In genomic region chr19:56686218-56686617, GRCm38 (mm10) we compare ENCODE assay signal across 29 mouse cellular contexts. TPM values are rescaled to one million over a fixed set of nuclear protein-coding genes. Genes with fewer than 3 reads are reported as not detected.
DNase-seq lines count a peak whose midpoint lies in the region; ATAC-seq and TF ChIP-seq lines count a peak whose summit lies in the region.
"Had no signal": no experiment of that assay in that cellular context is flagged by ENCODE, and none has a peak within 500 bp of the region (broad histone marks: within the 10 kb centered on the region; RNA-seq: fewer than 3 reads in every experiment).

No protein-coding gene starts in this region.

- H3K27ac ChIP-seq in forebrain, embryonic 14.5 days (ENCODE audit: low read depth, low read length), result no peak overlapping the region
- no peak overlapping the region for H3K27ac ChIP-seq in forebrain, embryonic 10.5 days
- H3K27ac ChIP-seq in midbrain, embryonic 11.5 days (ENCODE audit: low read depth, low read length), result no peak overlapping the region
- no peak overlapping the region for H3K27ac ChIP-seq in midbrain, embryonic 14.5 days (replicated peaks; ENCODE audit: low read depth, low read length)
- H3K27ac ChIP-seq in hindbrain, embryonic 16.5 days (ENCODE audit: low read depth, low read length), result no peak overlapping the region
- H3K27ac ChIP-seq: embryonic facial prominence, embryonic 13.5 days; heart, embryonic 13.5 days; hindbrain, embryonic 14.5 days; kidney, postnatal 0 days; limb, embryonic 15.5 days; liver, embryonic 13.5 days; macrophage; neural tube, embryonic 12.5 days had no signal

- TF ChIP-seq CTCF in brain, embryonic 14.5 days (IDR thresholded peaks at IDR 0.05; ENCODE audit: borderline replicate concordance, extremely low read depth, insufficient read depth, insufficient read length), result no peak

- H3K36me3 ChIP-seq in forebrain, embryonic 14.5 days (ENCODE audit: control insufficient read depth, insufficient read depth, low read length), result no peaks in the 10 kb centered on the region
- no peaks in the 10 kb centered on the region for H3K36me3 ChIP-seq in forebrain, embryonic 10.5 days (replicated peaks)
- no peaks in the 10 kb centered on the region for H3K36me3 ChIP-seq in midbrain, embryonic 11.5 days (ENCODE audit: control insufficient read depth, insufficient read depth, low read length)
- no peaks in the 10 kb centered on the region for H3K36me3 ChIP-seq in midbrain, embryonic 14.5 days (ENCODE audit: control insufficient read depth, insufficient read depth, low read length)
- H3K36me3 ChIP-seq in hindbrain, embryonic 16.5 days (ENCODE audit: control insufficient read depth, insufficient read depth, low read length), result no peaks in the 10 kb centered on the region
- H3K36me3 ChIP-seq: embryonic facial prominence, embryonic 13.5 days; heart, embryonic 13.5 days; limb, embryonic 10.5 days; limb, embryonic 15.5 days; liver, embryonic 13.5 days; neural tube, embryonic 12.5 days had no signal

- no peaks in the 10 kb centered on the region for H3K27me3 ChIP-seq in forebrain, embryonic 14.5 days (replicated peaks; ENCODE audit: control insufficient read depth, insufficient read depth, low read length)
- H3K27me3 ChIP-seq in forebrain, embryonic 10.5 days (ENCODE audit: poor library complexity, severe bottlenecking), result no peaks in the 10 kb centered on the region
- no peaks in the 10 kb centered on the region for H3K27me3 ChIP-seq in midbrain, embryonic 11.5 days (ENCODE audit: control insufficient read depth, insufficient read depth, low read length)
- no peaks in the 10 kb centered on the region for H3K27me3 ChIP-seq in midbrain, embryonic 14.5 days (ENCODE audit: control insufficient read depth, insufficient read depth, low read length)
- H3K27me3 ChIP-seq in hindbrain, embryonic 16.5 days (replicated peaks; ENCODE audit: control insufficient read depth, insufficient read depth, low read length), result no peaks in the 10 kb centered on the region
- H3K27me3 ChIP-seq: embryonic facial prominence, embryonic 13.5 days; heart, embryonic 13.5 days; limb, embryonic 15.5 days; liver, embryonic 13.5 days; neural tube, embryonic 12.5 days had no signal

- no peak overlapping the region for H3K4me3 ChIP-seq in forebrain, embryonic 14.5 days (ENCODE audit: low read depth, low read length)
- no peak overlapping the region for H3K4me3 ChIP-seq in forebrain, embryonic 10.5 days
- H3K4me3 ChIP-seq in midbrain, embryonic 11.5 days (ENCODE audit: low read depth, low read length), result no peak overlapping the region
- no peak overlapping the region for H3K4me3 ChIP-seq in midbrain, embryonic 14.5 days (replicated peaks; ENCODE audit: low read depth, low read length)
- no peak overlapping the region for H3K4me3 ChIP-seq in hindbrain, embryonic 16.5 days (ENCODE audit: low read length)
- H3K4me3 ChIP-seq: embryonic facial prominence, embryonic 13.5 days; heart, embryonic 13.5 days; limb, embryonic 10.5 days; limb, embryonic 15.5 days; liver, embryonic 13.5 days; myocyte; neural tube, embryonic 12.5 days had no signal

- no peaks in the 10 kb centered on the region for H3K9me3 ChIP-seq in forebrain, embryonic 14.5 days (replicated peaks; ENCODE audit: control insufficient read depth, low read length)
- no peaks in the 10 kb centered on the region for H3K9me3 ChIP-seq in forebrain, embryonic 10.5 days
- H3K9me3 ChIP-seq in midbrain, embryonic 11.5 days (ENCODE audit: control insufficient read depth, low read length), result no peaks in the 10 kb centered on the region
- H3K9me3 ChIP-seq in midbrain, embryonic 14.5 days (ENCODE audit: control insufficient read depth, low read length), result no peaks in the 10 kb centered on the region
- H3K9me3 ChIP-seq in hindbrain, embryonic 16.5 days (ENCODE audit: control insufficient read depth, low read length), result no peaks in the 10 kb centered on the region
- H3K9me3 ChIP-seq: embryonic facial prominence, embryonic 13.5 days; heart, embryonic 13.5 days; limb, embryonic 10.5 days; limb, embryonic 15.5 days; liver, embryonic 13.5 days; neural tube, embryonic 12.5 days had no signal

- DNase-seq in cerebellum, postnatal 10 days, result peak; percentile 64 to 75
- DNase-seq in cerebellum, adult 18-20 months, result no peak
- DNase-seq in forebrain, embryonic 14.5 days (ENCODE audit: low spot score), result peak; percentile 43
- no peak for DNase-seq in forebrain, embryonic 10.5 days (ENCODE audit: extremely low spot score, low spot score)
- DNase-seq in midbrain, embryonic 11.5 days (ENCODE audit: low spot score, missing footprints), result peak; percentile 39
- DNase-seq in midbrain, embryonic 14.5 days, result no peak
- DNase-seq in brain, embryonic 14.5 days (ENCODE audit: low read depth), result peak; percentile 53
- DNase-seq: adrenal gland, postnatal 10 days; gastrocnemius, postnatal 10 days; heart, postnatal 10 days; kidney, adult 8-10 months; kidney, postnatal 4 days; liver, embryonic 13.5 days; lung, adult 2 months; lung, postnatal 10 days; right cerebral cortex, adult 18-20 months; spleen, adult 18-20 months had no signal

- H3K4me1 ChIP-seq in forebrain, embryonic 14.5 days (ENCODE audit: control insufficient read depth, insufficient read depth, low read length), result peaks cover 3% of the 10 kb centered on the region; the same call in 1 of the 2 replicates
- peaks cover 9% of the 10 kb centered on the region; the same call in 1 of the 2 replicates for H3K4me1 ChIP-seq in forebrain, embryonic 10.5 days
- H3K4me1 ChIP-seq in midbrain, embryonic 11.5 days (ENCODE audit: control insufficient read depth, insufficient read depth, low read length), result no peaks in the 10 kb centered on the region
- H3K4me1 ChIP-seq in midbrain, embryonic 14.5 days (ENCODE audit: control insufficient read depth, insufficient read depth, low read length), result no peaks in the 10 kb centered on the region
- no peaks in the 10 kb centered on the region for H3K4me1 ChIP-seq in hindbrain, embryonic 16.5 days (ENCODE audit: control insufficient read depth, insufficient read depth, low read depth, low read length)
- H3K4me1 ChIP-seq: liver, embryonic 13.5 days; neural tube, embryonic 12.5 days had no signal

- ATAC-seq in forebrain, embryonic 14.5 days, result no peak
- no peak for ATAC-seq in midbrain, embryonic 11.5 days (ENCODE audit: low FRiP score)
- no peak for ATAC-seq in midbrain, embryonic 14.5 days (ENCODE audit: low FRiP score, low TSS enrichment)
- ATAC-seq in hindbrain, embryonic 16.5 days, result no peak
- ATAC-seq: midbrain, embryonic 16.5 days; Patski had no signal

- 59% methylated on average over 12 of the region's 12 CpGs for WGBS in forebrain, embryonic 14.5 days
- WGBS in forebrain, embryonic 10.5 days, result 86% methylated on average over 12 of the region's 12 CpGs
- WGBS in midbrain, embryonic 11.5 days, result 83% methylated on average over 12 of the region's 12 CpGs
- 72% methylated on average over 12 of the region's 12 CpGs for WGBS in midbrain, embryonic 14.5 days
- 56% methylated on average over 12 of the region's 12 CpGs for WGBS in hindbrain, embryonic 16.5 days

- H3K4me2 ChIP-seq in forebrain, embryonic 14.5 days (ENCODE audit: low read length), result no peak overlapping the region
- H3K4me2 ChIP-seq in midbrain, embryonic 11.5 days, result no peak overlapping the region
- H3K4me2 ChIP-seq in midbrain, embryonic 14.5 days (ENCODE audit: low read length), result no peak overlapping the region
- H3K4me2 ChIP-seq in hindbrain, embryonic 16.5 days (ENCODE audit: low read length), result no peak overlapping the region
- H3K4me2 ChIP-seq: embryonic facial prominence, embryonic 13.5 days; heart, embryonic 13.5 days; hindbrain, embryonic 14.5 days; limb, embryonic 15.5 days; liver, embryonic 13.5 days; neural tube, embryonic 12.5 days had no signal

- H3K9ac ChIP-seq in forebrain, embryonic 14.5 days (ENCODE audit: low read length), result no peak overlapping the region
- H3K9ac ChIP-seq in midbrain, embryonic 11.5 days (ENCODE audit: low read length), result no peak overlapping the region
- H3K9ac ChIP-seq in midbrain, embryonic 14.5 days (replicated peaks; ENCODE audit: low read length), result no peak overlapping the region
- H3K9ac ChIP-seq in hindbrain, embryonic 16.5 days (ENCODE audit: low read depth, low read length), result no peak overlapping the region
- H3K9ac ChIP-seq: embryonic facial prominence, embryonic 13.5 days; heart, embryonic 13.5 days; hindbrain, embryonic 14.5 days; limb, embryonic 15.5 days; liver, embryonic 13.5 days; neural tube, embryonic 12.5 days had no signal

- no peak for TF ChIP-seq POLR2A in brain, embryonic 14.5 days (IDR thresholded peaks at IDR 0.05; ENCODE audit: borderline replicate concordance, extremely low read depth, insufficient read depth, insufficient read length, poor library complexity, severe bottlenecking)

RNA-seq across cellular contexts. Expression of gene Adrb1, which starts 35.8 kb away (rescaled TPM):
- polyA plus RNA-seq in forebrain, embryonic 14.5 days (2014; fragmentation: Nextera tagmentation; extraction: Ambion mirVana), result 1.1 and 1.7 TPM in 2 replicates
- polyA plus RNA-seq in forebrain, embryonic 10.5 days (2016; fragmentation: Nextera tagmentation; extraction: Ambion mirVana), result 0.07 and 0.21 TPM in 2 replicates
- polyA plus RNA-seq in midbrain, embryonic 11.5 days (2014; fragmentation: Nextera tagmentation; extraction: Ambion mirVana), result 0.15 and 0.28 TPM in 2 replicates
- 0.91 and 1.2 TPM in 2 replicates for polyA plus RNA-seq in midbrain, embryonic 14.5 days (2014; fragmentation: Nextera tagmentation; extraction: Ambion mirVana)
- polyA plus RNA-seq in brain, embryonic 14.5 days (2012; rRNA removed), result 2.0 and 3.0 TPM in 2 replicates
- polyA plus RNA-seq in hindbrain, embryonic 16.5 days (2015; fragmentation: Nextera tagmentation; extraction: Ambion mirVana), result 0.56 and 0.71 TPM in 2 replicates
- polyA plus RNA-seq: Patski had no signal

Comparison
In these comparisons a context has a peak if more than half of its experiments do, and no peak if none do; other contexts are left out.
1. DNase-seq: peak in cerebellum, postnatal 10 days (2 of 2), forebrain, embryonic 14.5 days (single experiment), midbrain, embryonic 11.5 days (single experiment) and brain, embryonic 14.5 days (single experiment); none in cerebellum, adult 18-20 months (0 of 2), forebrain, embryonic 10.5 days (single experiment) and midbrain, embryonic 14.5 days (single experiment).